Mouse (Mus musculus) embryonic facial prominence, embryonic 14.5 days (tissue): ENCODE data around the gene Armc8. TPM values are rescaled to one million over a fixed set of nuclear protein-coding genes. Genes with fewer than 3 reads are reported as not detected.

Source experiments
- ATAC-seq: fragments of 200-750 bp; cut with Nextera tagmentation; 2 replicates; pipeline ENCODE4 v1.8.0; 2017; ENCODE audit warnings: low read depth, moderate number of reproducible peaks, moderate TSS enrichment
- DNase-seq: peaks from one replicate; pipeline ENCODE4 v3.0.0-alpha.2; 2015; ENCODE audit warnings: low spot score
- H3K27ac ChIP-seq: fragments of 300-500 bp; sonication (generic); replicated peaks from 2 replicates; pipeline ENCODE4 v1.5.1; 2014; ENCODE audit warnings: low read depth, mild to moderate bottlenecking, low read length, moderate library complexity
- H3K27me3 ChIP-seq: fragments of 300-500 bp; sonication (generic); replicated peaks from 2 replicates; pipeline ENCODE4 v1.6.1; 2014; ENCODE audit warnings: low read length; ENCODE audit not compliant: control insufficient read depth, insufficient read depth
- H3K36me3 ChIP-seq: fragments of 300-500 bp; sonication (generic); 2 replicates; pipeline ENCODE4 v1.6.1; 2014; ENCODE audit warnings: low read length, mixed read lengths; ENCODE audit not compliant: control insufficient read depth, insufficient read depth
- H3K4me1 ChIP-seq: fragments of 300-500 bp; sonication (generic); 2 replicates; pipeline ENCODE4 v1.6.1; 2014; ENCODE audit warnings: antibody characterized with exemption, low read length; ENCODE audit not compliant: control insufficient read depth, insufficient read depth
- H3K4me2 ChIP-seq: fragments of 300-500 bp; sonication (generic); 2 replicates; pipeline ENCODE4 v1.6.1; 2014; ENCODE audit warnings: low read depth, mild to moderate bottlenecking, low read length, moderate library complexity, mixed read lengths
- H3K4me3 ChIP-seq: fragments of 300-500 bp; sonication (generic); 2 replicates; pipeline ENCODE4 v1.5.1; 2014; ENCODE audit warnings: low read depth, mild to moderate bottlenecking, low read length
- H3K9ac ChIP-seq: fragments of 300-500 bp; sonication (generic); 2 replicates; pipeline ENCODE4 v1.6.1; 2014; ENCODE audit warnings: low read depth, mild to moderate bottlenecking, low read length, moderate library complexity, mixed read lengths
- H3K9me3 ChIP-seq: fragments of 300-500 bp; sonication (generic); 2 replicates; pipeline ENCODE4 v1.6.1; 2016; ENCODE audit warnings: low read length; ENCODE audit not compliant: control insufficient read depth
- WGBS: fragments of 180-500 bp; shearing (Covaris S2); extraction: QIAGEN DNeasy Blood & Tissue Kit; methylation state at CpG from one replicate; pipeline ENCODE4 v1.1.7; 2014; 5-methylcytosine and 5-hydroxymethylcytosine counted together
- polyA plus RNA-seq: library from polyadenylated mRNA; unstranded; fragments of >200 nt; fragmentation: Nextera tagmentation; extraction: Ambion mirVana; gene quantifications from 2 replicates; pipeline ENCODE4 v1.2.1, GENCODE M21; 2014

The Armc8 gene
- polyA plus RNA-seq, 1 experiment from 2014 or later: 21.0 TPM

DNA sequence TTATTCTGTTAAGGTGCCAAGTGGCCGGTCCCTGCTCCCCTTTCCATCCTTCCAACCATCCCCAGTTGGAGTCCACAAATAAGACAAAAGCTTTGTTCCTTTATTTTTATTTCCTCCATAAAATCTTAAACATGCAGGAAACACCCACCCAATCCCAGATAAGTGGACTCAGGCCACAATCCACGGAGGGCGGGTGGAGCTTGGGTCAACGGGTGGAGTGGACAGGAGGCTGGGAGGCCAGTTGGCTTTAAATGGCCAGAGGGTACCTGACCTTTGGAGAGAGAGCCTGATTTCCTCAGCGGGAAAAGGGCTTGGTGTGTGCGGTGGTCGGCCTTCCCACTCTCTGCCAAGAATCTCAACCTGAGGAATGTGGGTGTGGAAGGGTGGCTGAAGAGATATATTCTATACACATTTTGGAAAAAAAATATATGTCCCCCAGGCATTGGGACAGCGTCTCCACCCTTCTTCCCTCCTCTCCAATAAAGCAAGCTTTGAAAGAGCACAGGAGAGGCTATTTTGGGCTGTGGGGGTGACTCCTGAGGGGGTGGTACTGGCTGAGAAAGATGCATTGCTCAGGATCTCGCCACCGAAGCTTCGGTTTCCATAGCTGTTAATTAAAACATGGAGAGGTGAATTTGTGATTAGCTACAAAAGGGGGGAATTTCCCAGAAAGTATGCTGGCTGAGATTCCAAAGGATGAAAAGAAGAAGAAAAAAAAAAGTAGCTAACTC, 139.9 kb downstream of the Armc8 start:
- H3K36me3 ChIP-seq: no peaks in the 10 kb centered on the region
- no peaks in the 10 kb centered on the region for H3K27me3 ChIP-seq
- no peak for ATAC-seq
- no peaks in the 10 kb centered on the region for H3K9me3 ChIP-seq
- peaks cover 30% of the 10 kb centered on the region for H3K4me1 ChIP-seq
- no peak overlapping the region for H3K4me3 ChIP-seq
- no peak overlapping the region for H3K4me2 ChIP-seq
- no peak overlapping the region for H3K27ac ChIP-seq
- WGBS: 57% methylated on average over 11 of the region's 11 CpGs
- no peak for DNase-seq
- no peak overlapping the region for H3K9ac ChIP-seq

Other genes starting within 250 kb of the Armc8 start
- 0.84 and 0.90 TPM in 2 replicates for gene Esyt3, start 210.3 kb downstream of the Armc8 start, polyA plus RNA-seq
- 22.9 and 30.6 TPM in 2 replicates for gene Mras, start 131.5 kb downstream of the Armc8 start, polyA plus RNA-seq
- 0.41 and 3.3 TPM in 2 replicates for gene Nme9, start 117.4 kb downstream of the Armc8 start, polyA plus RNA-seq
- gene Dbr1, start 6.9 kb upstream of the Armc8 start, polyA plus RNA-seq: 19.0 and 21.3 TPM in 2 replicates
- not detected in 2 replicates for gene A4gnt, start 43.6 kb upstream of the Armc8 start, polyA plus RNA-seq
- gene Dzip1l, start 60.6 kb upstream of the Armc8 start, polyA plus RNA-seq: 15.6 and 15.8 TPM in 2 replicates
- not detected in 2 replicates for gene Cldn18, start 148.4 kb upstream of the Armc8 start, polyA plus RNA-seq